Mouse (Mus musculus): ENCODE data around the gene Asphd1.
A peak's percentile ranks its signal among the peaks of the same experiment; 100 is the strongest.
"Not testable (repeated sequence)": the region's sequence is repeated elsewhere in the genome, so short reads cannot be mapped to it uniquely, and the experiment has no call there.

Asphd1 gene

GRCm38 (mm10) chr7:126950647-126951615 lies 1.5 kb upstream of the Asphd1 start:
- no peak for DNase-seq (ENCODE audit: low read depth, low spot score)

DNA sequence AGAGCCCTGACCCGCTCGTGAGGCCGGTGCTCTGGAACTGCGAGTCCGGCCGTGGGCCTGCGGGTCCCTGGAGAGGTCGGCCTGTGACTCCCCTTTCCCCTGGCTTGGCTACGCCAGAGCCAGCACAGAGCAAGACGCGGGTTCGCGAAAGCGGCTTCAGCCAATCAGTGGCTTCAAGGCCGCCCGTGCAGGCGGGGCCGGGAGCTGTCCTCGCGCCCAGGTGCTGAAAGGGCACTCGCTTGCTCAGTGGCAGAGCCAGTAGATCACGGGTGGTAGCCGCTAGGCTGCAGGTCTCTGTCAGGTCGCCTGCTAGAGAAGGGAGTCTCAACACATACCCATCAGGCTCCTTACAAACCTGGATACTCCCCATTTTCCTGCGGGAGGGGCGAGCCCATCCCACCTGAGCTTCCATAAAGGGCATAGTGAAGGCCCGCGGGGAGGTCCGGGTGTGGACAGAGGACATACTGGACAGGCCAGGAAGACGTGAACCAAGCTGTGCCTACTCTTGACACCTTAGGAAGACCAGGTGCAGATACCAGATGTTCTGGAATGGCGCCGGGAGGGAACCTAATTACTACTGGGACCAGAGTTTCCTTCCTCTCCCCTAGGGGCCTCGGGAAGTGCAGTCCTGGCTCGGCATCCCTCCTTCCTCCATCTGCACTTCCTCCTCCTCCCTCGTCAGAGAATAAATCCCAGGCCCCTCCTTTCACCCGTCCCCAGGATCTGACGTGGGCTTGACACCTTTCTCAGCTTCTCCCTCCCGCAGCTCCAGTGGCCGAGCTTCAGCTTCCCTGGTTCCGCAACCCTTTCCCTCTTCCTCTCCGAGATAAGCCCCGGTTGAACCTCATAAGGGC lies 638 bp upstream of the Asphd1 start, which contains the start of gene Sez6l2:
Sez6l2 (plus strand) TSS at position 771 of the 854 bp plus-strand sequence.
- peak; percentile 55 for DNase-seq (ENCODE audit: low read depth, low spot score)

DNA sequence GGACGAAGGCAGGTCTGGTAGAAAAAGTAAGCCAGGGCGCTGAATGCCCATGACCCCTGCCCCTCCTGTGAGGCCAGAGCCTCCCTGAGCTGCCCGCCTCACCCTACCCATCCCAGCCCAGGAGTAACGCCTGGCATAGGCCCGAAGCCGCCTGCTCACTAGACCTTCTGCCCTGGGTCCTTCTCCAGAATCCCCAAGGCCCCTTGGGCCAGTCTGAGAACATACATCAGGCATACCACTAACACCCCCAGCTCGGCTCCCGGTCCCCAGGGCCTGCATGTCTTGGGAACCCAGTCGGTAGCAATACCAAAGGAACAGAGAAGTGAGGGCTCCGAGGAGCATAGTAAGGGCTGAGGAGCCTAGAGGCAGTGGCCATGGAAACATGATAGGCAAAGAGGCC lies 756 bp downstream of the Asphd1 start:
- no peak for DNase-seq (ENCODE audit: low read depth, low spot score)

- no peak for DNase-seq (ENCODE audit: low read depth, low spot score)
Measured at GRCm38 (mm10) chr7:126946530-126946929, 2.9 kb downstream of the Asphd1 start.

DNA sequence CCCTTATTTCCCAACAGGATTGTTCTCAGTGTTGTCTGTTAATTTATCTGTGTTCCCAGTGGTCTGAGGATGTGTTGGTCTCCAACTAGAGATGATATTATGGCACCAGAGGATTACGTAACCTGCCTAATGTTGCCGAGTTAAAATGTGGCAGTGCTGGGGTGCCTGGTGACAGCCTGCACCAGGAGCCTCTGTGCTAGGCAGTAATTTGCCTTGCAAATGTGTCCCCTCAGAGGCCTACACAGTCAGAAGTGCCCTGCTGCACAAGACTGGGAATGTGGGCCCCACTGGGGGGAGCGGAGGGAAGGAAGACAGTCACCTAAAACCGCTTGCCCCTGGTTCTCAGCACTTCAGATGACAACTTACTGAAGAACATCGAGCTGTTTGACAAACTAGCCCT lies 7.6 kb downstream of the Asphd1 start:
- no peak for DNase-seq (ENCODE audit: low read depth, low spot score)

- no peak for DNase-seq (ENCODE audit: low read depth, low spot score)
Measured at GRCm38 (mm10) chr7:126941171-126941570, 8.2 kb downstream of the Asphd1 start.

DNA sequence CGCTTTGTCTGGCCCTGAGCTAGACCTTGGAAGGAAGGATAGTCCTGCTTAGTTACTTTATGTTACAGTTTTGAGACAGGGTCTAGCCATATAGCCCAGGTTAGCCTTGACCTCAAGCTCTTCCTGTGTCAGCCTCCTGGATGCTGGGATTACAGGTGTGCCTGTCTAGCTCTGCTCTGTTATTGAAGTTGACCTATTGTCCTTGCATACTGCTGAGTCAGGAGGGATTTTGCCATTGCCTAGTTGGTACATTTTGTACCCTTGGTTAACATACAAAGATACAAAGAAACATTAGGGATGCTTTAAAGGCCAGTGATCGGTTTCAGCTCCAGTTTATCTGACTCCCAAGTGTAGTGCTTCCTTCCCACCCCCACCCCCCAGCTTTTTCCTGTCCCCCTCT lies 16.7 kb downstream of the Asphd1 start:
- DNase-seq (ENCODE audit: low read depth, low spot score), result no peak

GRCm38 (mm10) chr7:126929046-126929445 lies 20.3 kb downstream of the Asphd1 start:
- no peak for DNase-seq (ENCODE audit: low read depth, low spot score)

DNA sequence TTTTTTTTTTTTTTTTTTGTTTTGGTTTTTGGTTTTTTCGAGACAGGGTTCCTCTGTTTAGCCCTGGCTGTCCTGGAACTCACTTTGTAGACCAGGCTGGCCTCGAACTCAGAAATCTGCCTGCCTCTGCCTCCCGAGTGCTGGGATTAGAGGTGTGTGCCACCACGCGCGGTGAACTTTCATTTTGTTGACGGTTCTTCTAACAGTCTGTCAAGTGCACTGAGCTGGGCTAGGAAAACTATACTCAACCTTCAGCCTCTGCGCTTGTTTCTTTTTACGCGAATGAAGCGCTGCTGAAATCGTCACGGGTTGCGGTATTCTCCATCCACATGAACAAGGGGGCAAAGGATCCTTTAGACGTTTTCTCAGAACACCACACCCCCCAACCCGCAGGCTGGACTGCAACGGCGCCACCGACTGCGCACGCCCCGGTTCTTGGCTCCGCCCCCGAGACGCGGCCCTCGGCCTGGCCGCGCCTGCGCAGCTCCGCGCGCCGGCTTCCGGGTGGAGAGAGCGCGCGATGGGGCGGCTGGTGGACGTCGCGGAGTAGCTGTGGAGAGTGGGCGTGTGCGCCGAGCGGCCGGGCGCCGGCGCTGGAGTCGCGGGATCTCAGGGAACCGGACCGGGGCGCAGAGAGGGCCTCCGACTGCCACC lies 20.9 kb downstream of the Asphd1 start, which contains the start of gene Kctd13:
Kctd13 (plus strand) TSS at position 496 of the 654 bp plus-strand sequence.
- DNase-seq (ENCODE audit: low read depth, low spot score), result peak; percentile 83

DNA sequence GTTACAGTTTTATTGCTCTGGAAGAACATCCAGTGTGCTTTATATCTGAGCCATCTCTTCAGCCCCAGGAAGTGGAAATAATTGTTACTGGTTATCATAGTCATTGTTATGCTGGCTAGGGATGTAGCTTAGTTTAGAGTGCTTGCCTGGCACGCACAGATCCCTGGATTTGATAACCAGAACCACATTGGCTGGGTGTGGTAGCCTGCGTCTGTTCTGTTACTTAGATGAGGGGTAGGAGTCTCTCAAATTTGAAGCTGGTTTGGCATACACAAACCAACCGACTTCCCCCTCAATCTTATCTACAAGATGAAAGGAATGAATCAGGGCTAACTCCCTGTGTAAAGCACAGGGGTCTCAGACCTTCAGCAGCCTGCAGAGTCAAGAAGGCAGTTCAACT lies 23.1 kb downstream of the Asphd1 start:
- DNase-seq (ENCODE audit: low read depth, low spot score), result no peak

DNA sequence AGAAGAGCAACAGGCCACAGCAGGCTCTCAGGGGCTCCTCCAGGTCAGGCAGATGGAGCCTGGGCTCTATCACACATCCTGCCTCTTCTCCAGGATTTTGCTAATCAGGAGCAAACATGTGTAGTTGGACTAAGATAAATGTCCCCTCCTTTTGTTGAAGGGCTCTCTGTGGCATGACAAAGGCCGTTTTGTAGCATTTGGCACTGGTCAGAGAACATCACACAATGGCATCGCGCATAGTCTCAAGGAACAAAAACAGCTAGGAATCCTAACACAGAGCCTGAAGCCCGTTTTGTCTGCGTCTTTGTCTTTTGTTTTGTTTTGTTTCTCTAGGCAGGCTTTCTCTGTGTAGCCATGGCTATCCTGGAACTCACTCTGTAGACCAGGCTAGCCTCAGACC lies 25.4 kb downstream of the Asphd1 start:
- DNase-seq (ENCODE audit: low read depth, low spot score), result no peak

DNA sequence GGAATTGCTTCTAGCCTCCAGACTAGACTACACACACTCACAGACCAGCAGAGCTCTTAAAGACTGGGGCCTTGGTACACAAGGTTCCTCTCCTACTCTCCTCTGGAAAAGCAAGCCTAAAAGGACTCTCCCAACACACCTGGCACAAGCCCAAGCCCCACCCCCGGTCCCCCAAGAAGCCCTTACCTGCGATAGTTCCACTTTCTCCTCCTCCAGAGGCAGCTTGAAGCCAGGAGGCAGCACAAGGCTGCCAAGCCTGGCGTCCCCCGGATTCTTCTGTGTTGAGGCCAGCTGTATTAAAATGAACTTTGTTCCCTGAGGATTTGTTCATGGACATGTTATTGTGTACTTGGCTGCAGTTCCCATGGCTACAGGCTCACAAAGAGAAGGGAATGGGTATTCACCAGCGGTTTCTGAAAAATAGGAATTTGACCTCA lies 26.7 kb downstream of the Asphd1 start, which contains the start of gene Tmem219:
Tmem219 (minus strand) TSS at position 294 of the 437 bp plus-strand sequence.
- peak; percentile 84 for DNase-seq (ENCODE audit: low read depth, low spot score)

GRCm38 (mm10) chr7:126921563-126921962 lies 27.8 kb downstream of the Asphd1 start:
- no peak for DNase-seq (ENCODE audit: low read depth, low spot score)

GRCm38 (mm10) chr7:126919973-126920372 lies 29.4 kb downstream of the Asphd1 start:
- DNase-seq (ENCODE audit: low read depth, low spot score), result no peak

DNA sequence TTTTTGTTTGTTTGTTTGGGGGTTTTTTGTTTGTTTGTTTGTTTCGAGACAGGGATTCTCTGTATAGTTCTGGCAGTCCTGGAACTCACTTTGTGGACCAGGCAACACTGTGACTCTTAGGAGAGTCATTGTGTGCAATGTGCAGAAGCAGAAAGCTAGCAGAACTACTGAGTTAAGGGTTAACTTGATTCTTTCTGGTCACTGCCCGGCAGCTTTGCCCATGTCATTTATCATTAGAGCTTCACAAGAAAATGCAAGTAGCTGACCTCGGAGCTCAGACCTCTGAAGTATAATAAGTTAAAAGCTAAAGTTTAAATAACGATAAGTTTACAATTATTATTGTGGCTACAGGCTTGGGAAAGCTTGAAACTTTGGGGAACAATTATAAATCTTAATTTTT lies 31.0 kb downstream of the Asphd1 start:
- not testable (repeated sequence) for DNase-seq (ENCODE audit: low read depth, low spot score)

DNA sequence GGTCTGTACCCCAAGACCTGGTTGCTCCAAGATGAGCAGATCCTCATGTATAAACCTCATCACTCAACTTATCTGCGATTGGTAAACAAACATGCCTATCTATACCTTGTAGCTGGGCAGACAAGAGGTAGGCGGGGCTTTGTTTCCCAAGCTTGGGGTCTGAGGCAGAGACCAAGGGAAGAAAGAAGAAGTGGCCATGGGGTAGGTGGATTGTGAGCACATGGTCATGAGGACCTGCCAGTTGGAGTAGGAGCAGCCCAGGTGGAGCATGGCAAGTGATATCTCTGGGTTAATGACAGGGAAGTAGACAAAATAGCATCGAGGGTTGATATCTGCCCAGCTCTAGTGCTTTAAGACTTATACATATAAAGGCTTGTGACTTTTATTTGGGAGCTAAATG lies 34.5 kb downstream of the Asphd1 start:
- no peak for DNase-seq (ENCODE audit: low read depth, low spot score)

- DNase-seq (ENCODE audit: low read depth, low spot score), result no peak
Measured at GRCm38 (mm10) chr7:126905590-126905989, 43.8 kb downstream of the Asphd1 start.

GRCm38 (mm10) chr7:126899781-126900180 lies 49.6 kb downstream of the Asphd1 start:
- DNase-seq (ENCODE audit: low read depth, low spot score), result not testable (repeated sequence)

- peak; percentile 97 for DNase-seq (ENCODE audit: low read depth, low spot score)
Measured at GRCm38 (mm10) chr7:126898102-126898990, 51.0 kb downstream of the Asphd1 start.

GRCm38 (mm10) chr7:126897390-126898101 lies 51.8 kb downstream of the Asphd1 start:
- peak; percentile 54 for DNase-seq (ENCODE audit: low read depth, low spot score)
